Mouse (Mus musculus) embryo, embryonic 10 days (tissue): ENCODE measurements around the gene Vps8.

ENCODE experiments used
- DNase-seq: peaks from one replicate; pipeline ENCODE4 v3.0.0-alpha.2; 2015; ENCODE audit warnings: low spot score

Vps8 gene

DNA sequence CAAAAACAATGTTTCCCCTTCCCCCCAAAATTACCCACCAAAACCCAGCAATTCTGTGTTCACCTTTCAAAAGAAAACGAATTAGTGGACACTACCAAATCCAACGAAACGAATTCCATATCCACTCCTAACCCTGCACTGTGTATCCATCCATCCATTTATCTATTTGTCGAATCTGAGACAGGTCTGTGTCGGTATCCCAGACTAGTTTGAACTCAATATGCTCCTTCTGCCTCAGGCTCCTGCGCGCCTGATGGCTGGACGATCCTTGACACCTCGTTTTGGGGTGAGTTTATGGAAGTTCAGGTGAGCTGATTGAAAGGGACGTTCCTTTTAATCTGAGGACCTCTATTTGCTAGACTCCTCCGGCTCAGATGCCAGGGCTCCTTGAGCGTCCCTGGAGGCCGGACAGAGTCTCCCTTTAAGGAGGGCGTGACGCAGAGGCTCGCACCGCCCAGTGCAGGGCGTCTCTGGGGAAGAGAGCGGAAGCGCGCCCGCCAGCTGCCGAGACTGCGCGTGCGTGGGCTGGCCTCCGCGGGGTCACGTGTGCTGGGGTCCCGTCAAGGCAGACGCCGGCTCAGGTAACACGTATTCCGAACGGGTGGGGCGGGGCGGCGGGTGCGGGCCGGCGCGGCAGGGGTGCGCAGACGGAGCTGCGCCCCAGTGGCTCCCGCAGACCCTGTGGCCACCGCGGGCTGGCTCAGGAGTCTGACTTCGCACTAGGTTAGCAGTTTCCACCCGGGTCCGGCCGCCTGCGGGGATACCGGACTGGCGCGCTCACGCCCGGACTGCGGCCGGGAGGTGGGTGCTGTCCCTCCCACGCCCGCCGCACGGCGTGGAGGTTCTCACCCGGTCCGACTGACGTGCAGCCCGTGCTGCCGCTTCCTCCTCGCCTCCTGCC is at the start of gene Vps8:
Gene Vps8, plus strand, starts transcription at position 474 of the 901 bp plus-strand sequence.
- DNase-seq = peak; percentile 98

DNA sequence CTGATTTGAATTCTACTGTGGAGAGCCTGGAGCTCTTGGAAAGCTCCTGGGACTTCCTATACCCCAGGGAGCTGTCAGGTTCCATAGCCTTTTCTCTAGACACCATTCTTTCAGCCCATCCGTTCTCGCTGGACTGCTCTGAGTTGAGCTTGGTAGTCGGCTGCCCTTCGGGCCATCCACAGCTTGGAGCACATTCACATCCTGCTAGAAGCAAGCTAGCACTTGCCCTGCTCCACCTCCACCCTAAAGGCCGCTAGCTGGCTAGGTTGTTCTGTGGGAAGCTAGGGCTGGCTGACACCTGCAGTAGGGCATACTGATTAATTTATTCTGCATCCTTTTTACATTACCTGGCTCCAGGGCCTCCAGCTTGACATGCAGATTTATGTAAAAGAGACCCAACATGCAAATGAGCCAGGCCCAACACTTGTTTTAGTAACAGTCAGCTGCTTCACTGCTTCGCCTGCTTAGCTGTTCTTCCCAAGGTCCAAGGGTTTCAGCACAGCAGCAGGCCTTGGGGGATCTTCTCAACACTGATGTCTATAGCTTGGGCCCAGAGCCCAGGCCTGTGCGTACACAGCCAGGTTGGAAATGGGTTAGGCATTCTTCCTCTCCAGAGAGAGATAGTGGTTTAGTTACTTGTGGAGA is 49.5 kb upstream of the Vps8 start:
- DNase-seq = no peak

DNA sequence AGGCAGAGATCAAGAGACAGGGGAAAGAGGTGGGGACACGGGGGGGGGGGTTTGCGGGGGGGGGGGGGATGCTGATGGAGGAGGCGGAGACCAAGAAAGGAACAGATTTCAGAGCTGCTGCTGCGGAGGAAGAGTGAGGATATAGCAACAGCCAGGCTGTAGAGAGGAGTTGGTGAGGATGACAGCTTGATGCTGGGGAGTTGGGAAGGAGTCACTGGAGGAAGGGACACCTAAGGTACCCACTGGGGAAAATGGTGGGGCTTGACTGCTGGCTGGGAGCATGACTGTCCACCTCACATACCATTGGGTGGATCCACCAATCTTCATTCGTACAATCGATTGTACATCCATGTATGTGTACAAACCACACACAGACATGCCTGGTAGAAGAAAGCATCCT is 48.9 kb upstream of the Vps8 start:
- DNase-seq = no peak

DNA sequence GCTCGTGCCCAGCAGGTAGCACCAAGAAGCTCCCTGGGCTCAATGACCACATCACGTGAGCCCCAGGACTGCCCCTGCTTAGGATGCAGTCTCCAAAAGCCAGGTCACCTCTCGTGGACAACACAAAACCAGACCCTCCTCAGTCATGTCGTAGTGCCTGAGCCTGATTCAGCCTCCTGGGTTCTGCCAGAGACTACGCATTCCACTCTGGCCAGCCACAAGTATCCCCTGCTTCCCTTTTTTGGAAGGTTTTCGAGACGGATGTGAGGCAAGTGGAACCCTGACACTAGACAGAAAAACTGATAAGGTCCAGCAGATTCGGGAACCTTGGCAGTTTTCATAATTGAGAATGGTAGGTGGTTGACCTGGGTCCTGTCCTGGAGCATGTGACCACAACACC is 47.8 kb upstream of the Vps8 start:
- DNase-seq = no peak

DNA sequence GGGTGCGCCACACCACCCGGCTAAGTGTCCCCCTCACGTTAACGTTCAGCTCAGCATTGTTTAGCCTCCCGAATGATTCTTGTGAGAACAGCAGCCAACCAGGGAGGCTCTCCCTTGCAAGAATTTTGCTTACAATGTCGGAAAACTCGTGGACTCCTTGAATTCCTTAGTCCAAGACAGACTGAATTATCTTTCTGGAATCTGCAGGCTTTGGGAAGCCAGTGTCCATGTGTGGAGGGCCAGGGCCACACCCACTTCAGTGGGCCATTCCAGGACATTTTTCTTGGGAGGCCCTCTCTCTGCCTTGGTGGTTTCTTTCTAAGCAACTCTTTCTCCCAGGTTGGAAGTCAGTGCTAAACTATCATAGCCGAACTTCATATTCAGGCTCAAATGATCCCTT is 46.6 kb upstream of the Vps8 start:
- DNase-seq = no peak

DNA sequence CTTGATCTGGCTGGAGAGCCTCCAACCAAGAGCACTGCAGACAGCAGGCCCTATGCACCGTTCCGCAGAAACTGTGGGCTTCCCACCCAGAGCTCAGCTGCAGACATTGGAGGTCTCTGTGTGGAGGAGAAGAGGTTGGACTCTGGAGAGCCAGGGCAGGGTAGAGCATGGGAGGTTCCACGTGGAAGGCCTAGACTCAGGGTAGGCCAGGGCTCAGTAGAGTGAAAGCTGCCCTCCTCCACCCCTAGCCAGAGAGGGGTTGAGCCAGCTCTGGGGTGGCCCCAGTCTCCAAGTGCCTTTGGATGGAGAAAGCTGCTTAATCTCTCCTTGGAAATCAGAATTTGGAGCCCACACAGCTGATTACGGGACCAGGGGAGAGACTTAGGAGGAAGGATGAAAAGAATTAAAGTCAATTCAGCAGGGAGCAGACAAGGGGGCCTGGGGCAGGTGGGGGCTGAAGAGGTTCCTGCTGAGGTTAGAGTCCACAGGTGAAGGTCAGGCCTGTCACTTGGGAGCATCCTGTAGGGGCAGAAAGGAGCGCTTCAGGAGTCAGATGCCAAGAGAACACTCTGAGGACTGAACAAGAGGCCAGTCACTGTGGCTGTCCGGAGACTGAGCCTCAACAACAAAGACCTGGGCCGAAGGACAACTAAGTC is 45.8 kb upstream of the Vps8 start:
- peak; percentile 32 for DNase-seq

DNA sequence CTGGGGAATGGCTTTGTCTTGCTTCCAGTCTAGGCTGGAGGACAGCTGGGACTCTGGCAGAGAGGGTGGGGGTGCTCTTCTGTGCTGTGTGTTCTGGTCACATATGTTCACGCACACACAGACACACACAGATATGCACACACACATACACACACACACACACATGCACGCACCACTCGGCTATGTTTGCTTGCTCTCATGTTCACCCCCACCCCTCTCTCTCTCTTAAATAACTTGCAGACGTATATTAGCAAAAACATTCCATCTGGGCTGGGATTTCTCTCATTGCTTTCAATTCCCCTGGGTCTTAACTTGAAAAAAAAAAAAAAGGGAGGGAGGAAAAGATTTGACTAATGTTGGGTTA is 45.3 kb upstream of the Vps8 start:
- DNase-seq = no peak

DNA sequence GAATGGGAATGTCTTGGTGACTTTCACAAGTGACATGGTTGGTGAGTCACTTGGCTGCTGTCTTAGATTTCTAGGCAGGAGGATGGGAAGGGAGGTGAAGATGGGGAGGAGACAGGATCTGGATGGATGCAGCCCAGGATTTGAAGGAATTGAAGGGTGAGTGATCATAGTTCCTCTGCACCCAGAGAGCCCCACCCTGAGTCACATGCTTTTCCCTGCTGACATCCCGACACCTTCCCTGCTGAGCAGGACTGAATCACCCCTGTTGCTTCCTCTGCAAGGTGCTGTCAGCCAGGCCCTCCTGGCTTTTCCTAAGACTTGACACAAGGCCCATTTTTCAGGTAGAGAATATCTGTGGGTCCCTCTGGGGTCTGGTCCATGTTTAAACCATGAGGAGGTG is 41.4 kb upstream of the Vps8 start:
- no peak for DNase-seq

DNA sequence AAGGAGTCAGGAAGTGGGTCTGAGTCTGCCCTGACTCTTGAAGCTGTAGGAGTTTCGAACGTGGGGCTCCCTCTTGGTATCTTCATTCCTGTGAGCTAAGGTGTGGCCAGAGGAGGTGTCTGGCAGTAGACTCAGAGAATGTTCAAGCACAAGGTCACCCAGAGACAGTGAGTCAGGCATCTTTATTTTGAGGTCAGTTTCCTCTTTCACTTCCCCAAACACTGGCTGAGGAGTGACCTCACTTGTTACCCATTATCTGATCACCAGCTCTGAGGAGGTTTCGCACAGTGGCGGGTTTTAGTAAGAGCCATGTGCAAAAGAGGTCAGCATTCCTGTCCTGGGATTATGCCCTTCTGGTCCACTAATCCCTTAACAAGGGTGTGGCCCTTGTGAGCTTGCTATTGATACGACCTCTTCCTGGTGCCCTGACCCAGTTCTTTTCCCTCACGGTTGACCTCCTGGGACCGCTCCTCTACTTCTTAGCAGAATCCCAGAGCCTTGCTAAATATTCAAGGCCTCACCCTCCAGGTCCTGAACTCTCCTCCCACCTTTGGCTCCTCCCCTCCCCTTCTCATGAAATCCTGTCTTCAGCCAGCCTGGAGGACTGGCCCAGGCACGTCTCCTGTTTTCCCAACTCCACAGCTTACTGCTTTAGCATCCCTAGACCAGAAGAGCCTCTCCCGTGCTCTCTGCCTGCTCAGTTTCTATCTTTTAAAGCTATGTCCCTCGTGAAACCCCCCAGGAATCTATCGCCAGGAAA is 40.6 kb upstream of the Vps8 start:
- DNase-seq = peak; percentile 51

DNA sequence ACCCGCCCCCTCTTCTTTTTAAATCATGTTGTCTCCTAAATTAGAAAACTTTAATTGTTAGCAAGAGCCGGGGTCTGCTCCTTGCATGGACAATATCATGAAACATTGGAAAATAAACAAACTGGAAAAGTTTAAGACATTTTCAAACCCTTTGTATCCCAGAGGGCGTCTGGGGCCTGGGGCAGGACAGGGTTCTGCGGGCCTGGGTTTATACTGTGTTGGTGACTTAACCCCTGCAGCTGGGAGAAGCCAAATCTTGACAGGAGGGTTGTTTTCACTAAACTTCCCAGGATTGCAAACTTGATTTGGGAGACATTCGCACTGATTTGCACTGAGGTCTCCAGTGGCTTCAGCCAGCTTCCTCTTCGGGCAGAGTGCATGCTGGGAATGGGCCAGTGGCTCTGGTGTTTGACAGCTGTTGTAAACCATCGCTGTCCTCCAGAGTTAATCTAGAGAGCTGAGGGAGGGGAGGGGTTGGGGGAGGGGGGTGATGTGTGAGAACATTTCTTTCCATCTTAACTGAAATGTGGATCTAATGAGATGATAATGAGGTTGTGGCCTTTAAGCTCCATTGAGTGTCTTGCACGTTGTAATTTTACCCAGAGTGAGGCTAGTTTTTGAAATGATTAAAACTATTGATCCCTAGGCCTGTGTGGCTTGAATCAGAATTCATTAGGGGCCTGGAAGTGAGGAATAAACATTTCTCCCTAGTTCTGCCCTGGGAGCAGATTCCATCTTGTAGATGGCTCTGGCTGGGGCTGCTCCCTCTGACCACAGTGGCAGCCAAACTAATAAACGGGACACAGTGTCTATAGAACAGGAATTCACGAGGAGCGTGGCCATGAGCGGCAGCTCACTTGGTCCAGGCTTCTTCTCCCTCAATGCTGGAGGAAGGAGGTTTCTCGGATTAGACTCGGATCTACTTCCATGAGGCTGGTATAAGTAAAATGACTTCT is 36.7 kb upstream of the Vps8 start:
- peak; percentile 51 for DNase-seq

DNA sequence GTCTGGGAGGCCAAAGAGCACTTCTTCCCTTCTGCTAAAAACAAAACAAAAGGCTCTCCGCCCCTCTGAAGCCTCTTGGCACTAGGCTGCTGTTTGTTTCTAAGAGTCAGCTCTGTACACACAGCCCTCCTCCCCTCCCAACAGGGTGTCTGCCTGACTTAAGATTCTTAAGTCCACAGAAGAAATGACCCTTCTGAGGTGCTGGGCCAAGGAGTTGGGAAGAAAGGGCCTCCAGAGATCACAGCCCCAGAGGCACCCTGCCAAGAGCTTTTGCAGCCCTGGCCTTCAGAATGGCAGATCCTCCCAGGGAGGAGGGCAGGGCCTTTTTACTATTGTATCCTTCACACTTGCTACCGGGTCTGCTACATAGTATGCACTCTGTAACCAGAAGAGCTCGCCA is 33.6 kb upstream of the Vps8 start:
- no peak for DNase-seq

DNA sequence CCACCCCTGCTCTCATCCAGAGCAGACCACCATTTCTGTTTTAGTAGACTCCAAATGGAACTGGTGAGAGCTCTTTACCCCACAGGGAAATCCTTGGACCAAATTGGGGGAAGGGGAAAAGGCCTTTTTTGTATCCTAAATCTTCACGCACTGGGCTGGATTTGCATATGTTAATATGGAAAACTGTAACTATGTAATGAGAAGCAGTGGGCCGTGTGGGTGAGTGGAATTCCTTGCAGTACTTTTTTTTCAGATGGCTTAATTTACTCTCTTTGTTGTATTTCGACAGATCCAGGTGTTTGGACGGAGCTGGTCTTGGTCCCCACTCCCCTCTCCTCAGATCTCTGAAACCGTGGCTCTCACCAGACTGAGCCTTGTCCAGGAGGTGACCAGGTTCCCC is 32.2 kb upstream of the Vps8 start:
- no peak for DNase-seq

DNA sequence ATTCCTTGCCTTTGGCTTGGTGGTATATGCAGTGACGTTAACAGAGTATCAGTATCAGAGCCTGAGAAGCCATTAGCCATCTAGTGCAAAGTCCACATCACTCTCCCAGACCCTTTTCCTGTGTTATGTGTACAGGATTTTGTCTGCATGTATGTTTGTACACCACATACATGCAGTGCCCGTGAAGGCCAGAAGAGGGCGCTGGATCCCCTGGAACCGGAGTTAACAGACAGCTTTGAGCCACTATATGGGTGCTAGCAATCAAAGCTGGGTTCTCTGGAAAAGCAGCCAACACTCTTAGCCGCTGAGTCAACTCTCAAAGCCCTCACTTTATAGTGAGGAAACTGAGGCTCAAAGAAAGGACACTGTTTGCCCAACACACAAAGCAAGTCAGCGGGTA is 30.8 kb upstream of the Vps8 start:
- peak; percentile 27 for DNase-seq

DNA sequence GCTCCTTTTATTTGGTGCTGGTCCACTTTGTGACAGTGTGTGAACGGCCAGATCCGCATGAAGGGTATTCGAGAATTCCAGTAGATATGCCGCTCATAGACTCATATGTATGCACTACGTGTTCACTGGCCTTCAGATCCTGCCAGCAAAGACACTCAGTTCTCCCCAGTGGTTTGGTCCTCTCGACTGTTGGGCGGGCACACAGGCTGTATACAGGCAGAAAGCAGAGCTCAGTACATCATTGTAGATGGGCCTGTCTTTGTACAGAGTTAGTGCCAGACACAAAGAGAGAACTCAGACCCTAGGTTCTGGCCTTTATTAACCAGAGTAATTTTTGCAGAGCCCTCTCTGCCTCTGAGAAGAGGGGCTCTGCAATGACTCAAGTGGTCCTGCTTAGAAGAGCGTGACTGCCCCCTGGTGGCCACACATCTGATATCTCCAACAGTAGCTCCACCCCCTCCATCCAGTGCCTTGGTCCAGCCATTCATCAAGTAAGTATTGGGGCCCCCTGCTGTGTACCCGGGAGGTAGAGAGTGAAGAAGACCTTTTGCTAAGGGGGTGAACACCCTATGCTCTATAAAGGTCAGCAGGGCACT is 30.3 kb upstream of the Vps8 start:
- DNase-seq = peak; percentile 97

DNA sequence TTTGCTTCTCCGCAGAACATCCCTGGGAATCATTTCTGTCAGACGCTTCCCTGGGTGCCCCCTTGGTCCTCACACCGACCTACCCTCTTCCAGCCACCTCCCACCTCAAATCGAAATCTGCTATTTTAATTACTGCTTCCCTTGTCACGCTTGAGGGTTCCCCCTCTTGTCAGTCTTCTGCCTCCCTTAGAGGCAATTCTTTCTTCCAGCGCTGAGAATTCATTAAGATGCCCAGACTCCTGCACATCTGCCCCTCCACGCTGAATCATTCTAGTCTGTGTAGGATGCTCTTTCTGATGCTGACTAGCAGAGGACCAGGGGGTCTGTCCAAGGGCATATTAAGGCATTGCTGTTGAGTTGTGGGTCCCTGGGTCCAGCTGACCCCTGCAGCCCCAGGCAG is 27.4 kb upstream of the Vps8 start:
- DNase-seq = peak; percentile 25

DNA sequence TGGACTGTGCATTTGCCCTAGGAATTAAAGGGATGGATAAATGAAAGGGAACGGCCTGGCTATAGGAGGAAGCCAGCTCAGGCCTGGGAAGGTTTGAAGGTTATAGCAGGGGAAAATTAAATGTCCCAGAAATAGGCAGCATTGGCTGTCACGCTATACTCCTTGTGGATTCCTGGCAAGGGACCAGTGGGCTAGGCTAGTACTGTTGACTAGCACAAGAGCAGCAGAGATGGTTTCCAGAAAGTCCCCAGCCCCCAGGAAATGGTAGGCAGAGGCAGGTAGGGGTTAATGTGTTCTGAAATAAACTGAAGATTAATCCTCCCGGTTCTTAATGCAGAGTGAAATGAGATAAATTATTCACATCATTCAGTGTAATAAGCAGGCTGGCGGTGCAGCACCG is 25.2 kb upstream of the Vps8 start:
- no peak for DNase-seq

DNA sequence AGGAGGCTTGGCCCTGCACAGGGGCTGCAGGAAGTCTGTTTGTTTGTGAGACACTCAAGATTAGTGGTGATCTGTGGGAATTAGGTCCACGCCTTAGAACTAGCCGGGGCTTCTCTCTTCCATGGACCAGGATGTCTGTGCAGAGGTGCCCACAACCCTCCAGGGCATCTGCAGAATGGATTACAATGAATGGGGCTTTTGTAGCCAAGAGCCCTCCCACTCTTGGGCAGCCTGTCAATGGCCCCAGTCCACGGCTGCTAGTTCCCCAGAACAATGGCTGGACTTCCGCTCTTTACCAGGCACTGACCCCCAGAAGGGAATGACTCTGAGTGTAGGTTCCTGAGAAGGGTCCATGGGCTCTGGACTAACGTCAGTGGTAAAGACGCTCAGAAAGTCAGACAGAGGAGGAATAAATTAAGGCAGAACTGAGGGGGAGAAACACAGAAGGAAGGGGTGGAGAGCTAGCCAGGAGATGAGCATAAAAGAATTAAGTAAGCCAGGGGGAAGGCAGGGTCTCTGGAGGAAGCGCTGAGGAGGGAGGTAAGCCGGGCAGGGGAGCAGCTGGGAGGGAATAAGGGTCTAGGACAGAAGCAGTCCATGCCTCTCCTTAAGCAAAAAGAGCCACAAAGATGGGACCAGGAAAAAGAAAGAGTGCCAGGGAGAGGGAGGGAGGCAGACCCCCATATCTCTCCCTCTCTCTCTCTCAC is 24.4 kb upstream of the Vps8 start:
- DNase-seq = peak; percentile 53

DNA sequence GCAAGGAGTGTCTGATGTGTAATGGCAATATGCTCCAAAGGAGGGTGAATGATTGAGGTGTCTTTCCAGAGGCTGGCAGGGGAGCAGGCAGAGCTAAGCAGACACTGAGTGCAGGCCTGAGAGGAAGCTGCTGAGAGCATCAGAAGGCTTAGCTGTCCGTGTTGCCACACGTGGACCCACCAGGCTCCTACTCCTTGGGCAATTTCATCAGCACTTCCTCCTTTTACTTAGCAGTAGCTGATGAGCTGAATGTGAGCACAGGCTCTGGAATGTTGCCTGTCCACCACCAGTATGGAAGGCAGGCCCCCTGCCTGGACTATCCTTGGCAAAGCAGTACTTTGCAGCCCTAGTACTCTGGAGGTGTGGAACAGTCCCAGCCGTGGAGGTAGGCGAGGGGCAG is 23.0 kb upstream of the Vps8 start:
- DNase-seq = no peak

DNA sequence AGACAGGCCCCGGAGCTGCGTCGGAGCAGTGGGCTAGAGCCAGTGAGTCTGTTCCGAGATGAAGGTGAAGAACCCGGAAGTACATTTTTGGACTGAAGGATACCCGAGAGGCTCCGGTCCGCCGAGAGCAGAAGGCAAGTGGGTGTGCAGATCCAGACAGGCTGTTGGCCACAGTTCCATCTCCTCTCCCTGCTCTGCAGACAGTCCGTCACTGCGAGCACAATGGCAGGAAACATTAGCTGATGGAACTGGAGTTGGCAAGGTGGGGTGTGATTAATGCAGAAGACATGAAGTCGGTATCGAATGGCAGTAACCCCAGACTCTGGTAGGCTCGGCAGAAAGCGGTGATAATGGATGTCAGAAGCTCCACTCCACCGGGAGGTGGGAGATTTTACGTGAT is 20.9 kb upstream of the Vps8 start:
- no peak for DNase-seq

DNA sequence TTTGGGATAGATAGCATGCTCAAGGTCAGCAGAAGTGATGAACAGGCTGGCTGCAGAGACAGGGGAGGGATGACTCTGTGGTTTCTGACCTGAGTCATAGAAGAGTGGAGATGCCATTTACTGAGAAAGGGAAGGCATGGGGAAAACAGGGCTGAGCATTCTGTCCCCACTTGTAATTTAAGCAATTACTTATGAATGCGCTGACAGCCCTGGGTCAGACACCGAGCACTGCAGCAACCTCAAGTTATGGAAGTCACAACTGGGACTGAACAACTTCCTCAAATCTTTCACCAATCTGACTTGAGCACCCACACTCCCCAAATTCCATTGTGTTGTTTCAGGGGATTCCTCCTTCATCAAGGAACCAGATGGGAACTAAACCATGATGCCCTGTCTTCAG is 19.5 kb upstream of the Vps8 start:
- DNase-seq = no peak
